Comparison of ENCODE assay signal across 8 mouse cellular contexts in the genomic region with DNA sequence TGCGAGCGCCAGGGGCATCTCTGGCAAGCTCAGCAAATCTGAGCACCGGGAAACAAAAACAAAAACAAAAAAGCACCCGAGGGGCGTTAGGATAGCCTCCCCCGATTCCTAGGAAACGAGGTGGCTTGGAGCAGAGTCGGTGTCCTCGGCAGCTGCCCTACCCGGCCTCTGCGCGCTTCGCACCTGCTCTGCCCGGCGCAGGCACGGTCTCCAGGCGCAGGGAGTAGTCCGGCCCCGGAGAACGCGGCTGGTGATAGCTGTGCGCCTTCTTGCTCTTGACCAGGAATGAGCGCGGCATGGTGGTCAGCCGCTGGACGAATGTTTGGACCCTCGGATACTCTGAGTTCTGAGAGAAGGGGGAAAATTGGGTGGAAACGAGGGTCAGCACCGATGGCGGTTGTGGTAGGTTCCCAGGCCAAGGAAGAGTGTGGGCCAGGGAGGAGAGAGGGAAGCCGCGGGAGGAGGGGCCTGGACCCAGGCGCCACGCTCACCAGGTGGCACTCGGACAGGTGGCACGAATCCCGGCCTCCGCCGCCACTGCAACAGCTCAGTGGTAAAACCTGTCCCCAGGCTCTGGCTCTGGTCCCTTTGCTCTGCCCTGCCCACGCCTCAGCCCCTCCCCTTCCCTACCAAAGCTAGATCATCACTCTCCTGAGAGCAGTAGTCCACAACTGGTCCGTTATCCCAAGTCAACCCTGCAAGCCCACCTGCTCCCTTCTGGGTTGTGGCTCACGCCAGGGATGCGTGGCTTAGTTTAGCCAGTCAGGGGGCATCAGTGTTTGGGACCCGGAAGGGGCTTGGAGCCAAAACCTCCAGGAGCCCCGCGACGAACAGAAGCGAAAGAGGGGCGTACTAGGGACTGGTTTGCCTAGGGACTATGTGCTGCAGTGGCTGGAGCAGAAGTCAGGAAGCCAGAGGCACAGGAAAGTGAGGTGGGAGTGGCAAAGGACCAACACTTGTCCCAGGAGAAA. TPM values are rescaled to one million over a fixed set of nuclear protein-coding genes. Genes with fewer than 3 reads are reported as not detected.
DNase-seq lines count a peak whose midpoint lies in the region; ATAC-seq and TF ChIP-seq lines count a peak whose summit lies in the region.

No protein-coding gene starts in this region.

- H3K9ac ChIP-seq in ES-E14 (ENCODE audit: insufficient read depth, low read depth, low read length, poor library complexity, severe bottlenecking), result no peak overlapping the region
- H3K9ac ChIP-seq in forebrain, embryonic 15.5 days (replicated peaks), result no peak overlapping the region
- H3K9ac ChIP-seq in kidney, embryonic 15.5 days, result no peak overlapping the region

- H3K79me2 ChIP-seq in macrophage (ENCODE audit: inconsistent target), result no peaks in the 10 kb centered on the region

- no peak for TF ChIP-seq CTCF in gastrocnemius, adult 2 months (IDR thresholded peaks at IDR 0.05)

- peaks cover 90% of the 10 kb centered on the region for H3K27me3 ChIP-seq in forebrain, embryonic 15.5 days
- H3K27me3 ChIP-seq in kidney, embryonic 15.5 days, result peaks cover 100% of the 10 kb centered on the region

- H3K36me3 ChIP-seq in ES-E14 (ENCODE audit: control insufficient read depth, insufficient read depth, low read length, poor library complexity, severe bottlenecking) (no peaks in the 10 kb centered on the region), macrophage (ENCODE audit: inconsistent target) (no peaks in the 10 kb centered on the region)
- no peaks in the 10 kb centered on the region for H3K36me3 ChIP-seq in forebrain, embryonic 15.5 days
- no peaks in the 10 kb centered on the region for H3K36me3 ChIP-seq in kidney, embryonic 15.5 days

- no peak overlapping the region for H3K27ac ChIP-seq in gastrocnemius, adult 2 months
- no peak overlapping the region for H3K27ac ChIP-seq in ES-E14 (ENCODE audit: insufficient read depth, low read depth, low read length, poor library complexity, severe bottlenecking)
- no peak overlapping the region for H3K27ac ChIP-seq in forebrain, embryonic 15.5 days (replicated peaks)
- H3K27ac ChIP-seq in kidney, embryonic 15.5 days, result no peak overlapping the region
- H3K27ac ChIP-seq in macrophage, result no peak overlapping the region

- in situ Hi-C loops in ES-E14 (cut with MboI; ENCODE audit: low sequenced_read_pairs in 2 of 2, unreplicated experiment in 2 of 2), result loop anchor here (10.0 to 25.0 kb wide), 2 partner anchors 1259 to 1262 kb away; a partner anchor contains a TSS

- peaks cover 0 to 16% of the 10 kb centered on the region in 2 experiments; a peak in 3 of 4 replicates for H3K4me1 ChIP-seq in ES-E14 (ENCODE audit: control insufficient read depth in 2 of 2, insufficient read depth in 2 of 2, low read length in 2 of 2, poor library complexity in 1 of 2)
- H3K4me1 ChIP-seq in forebrain, embryonic 15.5 days, result peaks cover 52% of the 10 kb centered on the region
- H3K4me1 ChIP-seq in kidney, embryonic 15.5 days, result peaks cover 58% of the 10 kb centered on the region

- intact Hi-C loops in gastrocnemius, adult 2 months (cut with DNase I), result no loop called here

- ATAC-seq in forebrain, embryonic 15.5 days (replicated peaks), result no peak
- peak; percentile 16; the same call in 1 of the 2 replicates for ATAC-seq in kidney, embryonic 15.5 days (replicated peaks; ENCODE audit: low FRiP score)

- under 1% methylated on average over 47 of the region's 49 CpGs for WGBS in forebrain, embryonic 15.5 days
- whole genome bisulfite sequencing in kidney, embryonic 15.5 days, result under 1% methylated on average over 49 of the region's 49 CpGs
- 6% methylated on average over 49 of the region's 49 CpGs for WGBS in macrophage (ENCODE audit: missing documents)

- DNase-seq in gastrocnemius, adult 2 months, result no peak
- no peak for DNase-seq in gastrocnemius, postnatal 25 days
- no peak for DNase-seq in ES-E14 (ENCODE audit: low read depth, low spot score)
- DNase-seq in thymus, adult 18-20 months, result peak; percentile 49 to 62
- DNase-seq in c-Kit-positive CD71-positive TER-119-positive erythroid progenitor cells, embryonic 14.5 days (ENCODE audit: low spot score), result no peak

- H3K4me2 ChIP-seq in forebrain, embryonic 15.5 days (replicated peaks), result 0 out of 2 replicates have a peak overlapping the region, but pooled peaks have one; percentile 18
- peak overlapping the region; percentile 54 for H3K4me2 ChIP-seq in kidney, embryonic 15.5 days

- H3K4me3 ChIP-seq in gastrocnemius, adult 2 months, result peak overlapping the region; percentile 68
- H3K4me3 ChIP-seq in ES-E14 (ENCODE audit: insufficient read depth in 1 of 2, low read depth in 1 of 2, low read length in 2 of 2, poor library complexity in 1 of 2, severe bottlenecking in 1 of 2) (peak overlapping the region; percentile 9 to 25; a peak in 1 of 4 replicates), macrophage (ENCODE audit: inconsistent target) (peak overlapping the region; percentile 23)
- H3K4me3 ChIP-seq in forebrain, embryonic 15.5 days, result no peak overlapping the region
- H3K4me3 ChIP-seq in kidney, embryonic 15.5 days (replicated peaks), result peak overlapping the region; percentile 29

- no peaks in the 10 kb centered on the region for H3K9me3 ChIP-seq in ES-E14 (ENCODE audit: control insufficient read depth, insufficient read depth, low read depth, low read length)
- H3K9me3 ChIP-seq in forebrain, embryonic 15.5 days, result no peaks in the 10 kb centered on the region
- H3K9me3 ChIP-seq in kidney, embryonic 15.5 days (replicated peaks), result no peaks in the 10 kb centered on the region

TF ChIP-seq in ES-E14, 5 proteins besides CTCF, POLR2A, EP300 and RAD21:
- TF ChIP-seq ZNF384 (IDR thresholded peaks at IDR 0.05; ENCODE audit: low read depth, low read length), result no peak
- TF ChIP-seq ZC3H11A (IDR thresholded peaks at IDR 0.05; ENCODE audit: borderline replicate concordance, low read depth, low read length), result no peak
- no peak for TF ChIP-seq CHD2 (IDR thresholded peaks at IDR 0.05; ENCODE audit: low read depth, low read length)
- no peak for TF ChIP-seq MAFK (IDR thresholded peaks at IDR 0.05; ENCODE audit: insufficient read depth, low read depth, low read length)
- TF ChIP-seq HCFC1 (IDR thresholded peaks at IDR 0.05; ENCODE audit: borderline replicate concordance, insufficient read depth, low read length), result no peak

RNA-seq across cellular contexts. Expression of a gene that starts 2.0 kb away (rescaled TPM):
- total RNA-seq in gastrocnemius, adult 2 months (2021), result not detected
- total RNA-seq in gastrocnemius, postnatal 25 days (2021), result under 1 TPM in 1 of 2 experiments, not detected in 1; 0.29 TPM
- 0.09 and 0.11 TPM in 2 replicates for total RNA-seq in ES-E14 (2012; rRNA removed)
- polyA plus RNA-seq in forebrain, embryonic 15.5 days (2015; fragmentation: Nextera tagmentation; extraction: Ambion mirVana), result not detected in 2 replicates
- polyA plus RNA-seq in kidney, embryonic 15.5 days (2015; fragmentation: Nextera tagmentation; extraction: Ambion mirVana), result 0.08 TPM in 1 of 2 replicates, not detected in the other
- 1 to 10 TPM in 7 of 26 experiments, under 1 TPM in 11, not detected in 8; 0.19 to 9.1 (median 0.55) TPM for total RNA-seq in macrophage (2018; cell fraction: chromatin; rRNA removed)
- 1 to 10 TPM in 3 of 26 experiments, under 1 TPM in 22, not detected in 1; 0.06 to 4.0 (median 0.21) TPM for total RNA-seq in macrophage (2018; cell fraction: cytosol; rRNA removed)
- total RNA-seq in macrophage (2018; cell fraction: nucleus; rRNA removed), result 10 to 100 TPM in 2 of 26 experiments, 1 to 10 TPM in 10, under 1 TPM in 13, not detected in 1; 0.24 to 12.9 (median 0.89) TPM
- polyA plus RNA-seq in macrophage (2018), result 0.11 to 0.19 TPM (median 0.15 TPM) in 3 replicates

Comparison
In these comparisons a context has a peak if more than half of its experiments do, and no peak if none do; other contexts are left out.
1. DNase-seq: peak in thymus, adult 18-20 months (2 of 2); none in gastrocnemius, adult 2 months (single experiment), gastrocnemius, postnatal 25 days (single experiment), ES-E14 (single experiment) and c-Kit-positive CD71-positive TER-119-positive erythroid progenitor cells, embryonic 14.5 days (single experiment).